Mouse (Mus musculus) forebrain, embryonic 12.5 days (tissue): ENCODE results near the gene Chchd3. TPM values are rescaled to one million over a fixed set of nuclear protein-coding genes. Genes with fewer than 3 reads are reported as not detected.

Experiments
- ATAC-seq: fragments of 200-750 bp; cut with Nextera tagmentation; 2 replicates; pipeline ENCODE4 v1.8.0; 2017; ENCODE audit warnings: moderate TSS enrichment; ENCODE audit not compliant: low FRiP score
- H3K27ac ChIP-seq: fragments of 300-500 bp; sonication (generic); 2 replicates; pipeline ENCODE4 v1.5.1; 2016; ENCODE audit warnings: mild to moderate bottlenecking
- H3K27me3 ChIP-seq: fragments of 300-500 bp; sonication (generic); 2 replicates; pipeline ENCODE4 v1.6.1; 2016; ENCODE audit warnings: mild to moderate bottlenecking
- H3K36me3 ChIP-seq: fragments of 300-500 bp; sonication (generic); replicated peaks from 2 replicates; pipeline ENCODE4 v1.6.1; 2016; ENCODE audit warnings: mild to moderate bottlenecking
- H3K4me1 ChIP-seq: fragments of 300-500 bp; sonication (generic); 2 replicates; pipeline ENCODE4 v1.6.1; 2016
- H3K4me2 ChIP-seq: fragments of 300-500 bp; sonication (generic); 2 replicates; pipeline ENCODE4 v1.6.1; 2016; ENCODE audit warnings: mild to moderate bottlenecking, moderate library complexity
- H3K4me3 ChIP-seq: fragments of 300-500 bp; sonication (generic); replicated peaks from 2 replicates; pipeline ENCODE4 v1.5.1; 2016; ENCODE audit warnings: mild to moderate bottlenecking
- H3K9ac ChIP-seq: fragments of 300-500 bp; sonication (generic); 2 replicates; pipeline ENCODE4 v1.6.1; 2016; ENCODE audit warnings: mild to moderate bottlenecking
- H3K9me3 ChIP-seq: fragments of 300-500 bp; sonication (generic); 2 replicates; pipeline ENCODE4 v1.6.1; 2016
- WGBS: fragments of 180-500 bp; shearing (Covaris S2); methylation state at CpG from one replicate; pipeline ENCODE4 v1.1.7; 2016; 5-methylcytosine and 5-hydroxymethylcytosine counted together
- polyA plus RNA-seq: library from polyadenylated mRNA; unstranded; fragments of >200 nt; fragmentation: Nextera tagmentation; extraction: Ambion mirVana; gene quantifications from 2 replicates; pipeline ENCODE4 v1.2.1, GENCODE M21; 2016

Gene Chchd3
- polyA plus RNA-seq = 132 and 139 TPM in 2 replicates

GRCm38 (mm10) chr6:33059735-33060576 lies at the start of gene Chchd3:
Gene Chchd3 (minus strand): TSS chr6:33060260.
- ATAC-seq = peak; percentile 100
- Histone ChIP-seq H3K36me3 (peaks cover 3% of the 10 kb centered on the region; the same call in 1 of the 2 replicates), H3K9me3 (no peaks in the 10 kb centered on the region), H3K27ac (peak within 1 kb of the TSS; percentile 57; the same call in 1 of the 2 replicates), H3K4me2 (peak within 1 kb of the TSS; percentile 69), H3K4me3 (peak within 1 kb of the TSS; percentile 90), H3K27me3 (no peaks in the 10 kb centered on the region), H3K9ac (peak within 1 kb of the TSS; percentile 90), H3K4me1 (peaks cover 5% of the 10 kb centered on the region)
- WGBS = under 1% methylated on average over 50 of the region's 50 CpGs

GRCm38 (mm10) chr6:33104661-33105060 lies 44.6 kb upstream of the Chchd3 start:
- WGBS = 90% methylated on average over 6 of the region's 6 CpGs
- Histone ChIP-seq H3K27ac (no peak overlapping the region), H3K9me3 (no peaks in the 10 kb centered on the region), H3K4me3 (no peak overlapping the region), H3K9ac (no peak overlapping the region), H3K4me1 (no peaks in the 10 kb centered on the region), H3K4me2 (no peak overlapping the region), H3K36me3 (no peaks in the 10 kb centered on the region), H3K27me3 (no peaks in the 10 kb centered on the region)
- no peak for ATAC-seq

- H3K4me1 ChIP-seq = peaks cover 10% of the 10 kb centered on the region
- no peaks in the 10 kb centered on the region for H3K36me3 ChIP-seq
- ATAC-seq = no peak
- H3K4me3 ChIP-seq = no peak overlapping the region
- no peaks in the 10 kb centered on the region for H3K9me3 ChIP-seq
- H3K27ac ChIP-seq = no peak overlapping the region
- no peaks in the 10 kb centered on the region for H3K27me3 ChIP-seq
- WGBS = 89% methylated on average over 4 of the region's 4 CpGs
- H3K9ac ChIP-seq = no peak overlapping the region
- H3K4me2 ChIP-seq = no peak overlapping the region
These were observed 38.8 kb upstream of the Chchd3 start for GRCm38 (mm10) chr6:33098903-33099302.

- Histone ChIP-seq H3K27ac (no peak overlapping the region), H3K9ac (no peak overlapping the region), H3K9me3 (no peaks in the 10 kb centered on the region), H3K4me1 (peaks cover 10% of the 10 kb centered on the region), H3K4me2 (no peak overlapping the region), H3K36me3 (no peaks in the 10 kb centered on the region), H3K27me3 (no peaks in the 10 kb centered on the region), H3K4me3 (no peak overlapping the region)
- no peak for ATAC-seq
- WGBS = 35% methylated on average over 8 of the region's 8 CpGs
These were observed 34.7 kb upstream of the Chchd3 start for GRCm38 (mm10) chr6:33094671-33095233.

GRCm38 (mm10) chr6:33080186-33080585 lies 20.1 kb upstream of the Chchd3 start:
- WGBS = 100% methylated on average over 1 of the region's 1 CpGs
- no peak for ATAC-seq
- no peak overlapping the region for H3K9ac ChIP-seq
- no peak overlapping the region for H3K4me3 ChIP-seq
- no peaks in the 10 kb centered on the region for H3K9me3 ChIP-seq
- H3K27me3 ChIP-seq = no peaks in the 10 kb centered on the region
- no peaks in the 10 kb centered on the region for H3K36me3 ChIP-seq
- H3K4me2 ChIP-seq = no peak overlapping the region
- no peak overlapping the region for H3K27ac ChIP-seq
- H3K4me1 ChIP-seq = no peaks in the 10 kb centered on the region

GRCm38 (mm10) chr6:33078260-33078936 lies 18.3 kb upstream of the Chchd3 start:
- Histone ChIP-seq H3K4me1 (no peaks in the 10 kb centered on the region), H3K36me3 (no peaks in the 10 kb centered on the region), H3K27ac (no peak overlapping the region), H3K9ac (no peak overlapping the region), H3K4me3 (no peak overlapping the region), H3K27me3 (no peaks in the 10 kb centered on the region), H3K4me2 (no peak overlapping the region), H3K9me3 (no peaks in the 10 kb centered on the region)
- WGBS = 91% methylated on average over 19 of the region's 19 CpGs
- no peak for ATAC-seq

GRCm38 (mm10) chr6:33066462-33066861 lies 6.4 kb upstream of the Chchd3 start:
- Histone ChIP-seq H3K4me2 (no peak overlapping the region), H3K36me3 (no peaks in the 10 kb centered on the region), H3K4me3 (no peak overlapping the region), H3K9me3 (no peaks in the 10 kb centered on the region), H3K27me3 (no peaks in the 10 kb centered on the region), H3K27ac (no peak overlapping the region), H3K9ac (no peak overlapping the region), H3K4me1 (no peaks in the 10 kb centered on the region)
- WGBS = 68% methylated on average over 4 of the region's 4 CpGs
- ATAC-seq = no peak

GRCm38 (mm10) chr6:33059276-33059675 lies 784 bp downstream of the Chchd3 start:
- Histone ChIP-seq H3K4me2 (peak overlapping the region; percentile 69), H3K27ac (no peak overlapping the region), H3K4me1 (peaks cover 5% of the 10 kb centered on the region), H3K36me3 (peaks cover 9% of the 10 kb centered on the region; the same call in 1 of the 2 replicates), H3K9me3 (no peaks in the 10 kb centered on the region), H3K9ac (peak overlapping the region; percentile 90), H3K4me3 (peak overlapping the region; percentile 90), H3K27me3 (no peaks in the 10 kb centered on the region)
- WGBS = 37% methylated on average over 7 of the region's 7 CpGs
- ATAC-seq = no peak

- H3K9me3 ChIP-seq = no peaks in the 10 kb centered on the region
- no peak overlapping the region for H3K27ac ChIP-seq
- no peak overlapping the region for H3K9ac ChIP-seq
- peaks cover 12% of the 10 kb centered on the region; the same call in 1 of the 2 replicates for H3K36me3 ChIP-seq
- peaks cover 5% of the 10 kb centered on the region for H3K4me1 ChIP-seq
- 87% methylated on average over 4 of the region's 4 CpGs for WGBS
- ATAC-seq = no peak
- H3K27me3 ChIP-seq = no peaks in the 10 kb centered on the region
- H3K4me3 ChIP-seq = no peak overlapping the region
- no peak overlapping the region for H3K4me2 ChIP-seq
These were observed 3.7 kb downstream of the Chchd3 start for GRCm38 (mm10) chr6:33056392-33056791.

GRCm38 (mm10) chr6:33055663-33056062 lies 4.4 kb downstream of the Chchd3 start:
- Histone ChIP-seq H3K9ac (no peak overlapping the region), H3K36me3 (peaks cover 12% of the 10 kb centered on the region; the same call in 1 of the 2 replicates), H3K4me1 (peaks cover 5% of the 10 kb centered on the region), H3K27ac (no peak overlapping the region), H3K4me3 (no peak overlapping the region), H3K27me3 (no peaks in the 10 kb centered on the region), H3K9me3 (no peaks in the 10 kb centered on the region), H3K4me2 (no peak overlapping the region)
- no peak for ATAC-seq
- 91% methylated on average over 4 of the region's 4 CpGs for WGBS

- Histone ChIP-seq H3K27ac (no peak overlapping the region), H3K4me2 (no peak overlapping the region), H3K9ac (no peak overlapping the region), H3K4me1 (peaks cover 5% of the 10 kb centered on the region), H3K27me3 (no peaks in the 10 kb centered on the region), H3K36me3 (peaks cover 12% of the 10 kb centered on the region; the same call in 1 of the 2 replicates), H3K9me3 (no peaks in the 10 kb centered on the region), H3K4me3 (no peak overlapping the region)
- WGBS = 91% methylated on average over 4 of the region's 4 CpGs
- no peak for ATAC-seq
These were observed 5.1 kb downstream of the Chchd3 start for GRCm38 (mm10) chr6:33054946-33055345.

- Histone ChIP-seq H3K4me2 (no peak overlapping the region), H3K9ac (no peak overlapping the region), H3K27ac (no peak overlapping the region), H3K27me3 (no peaks in the 10 kb centered on the region), H3K4me3 (no peak overlapping the region), H3K9me3 (no peaks in the 10 kb centered on the region), H3K36me3 (peaks cover 22% of the 10 kb centered on the region), H3K4me1 (no peaks in the 10 kb centered on the region)
- 73% methylated on average over 2 of the region's 2 CpGs for WGBS
- ATAC-seq = no peak
These were observed 8.4 kb downstream of the Chchd3 start for GRCm38 (mm10) chr6:33051642-33052041.
